Mouse (Mus musculus): ENCODE data around the gene Ogdhl.
A peak's percentile ranks its signal among the peaks of the same experiment; 100 is the strongest.
"Not testable (repeated sequence)": the region's sequence is repeated elsewhere in the genome, so short reads cannot be mapped to it uniquely, and the experiment has no call there.

Gene Ogdhl

GRCm38 (mm10) chr14:32321732-32322685 lies at the start of gene Ogdhl:
TSS of gene Ogdhl (plus strand) at chr14:32322019.
- DNase-seq, result peak; percentile 16 to 26

GRCm38 (mm10) chr14:32301622-32302021 lies 20.2 kb upstream of the Ogdhl start:
- no peak for DNase-seq

- no peak for DNase-seq
Observed at GRCm38 (mm10) chr14:32302423-32302822, 19.4 kb upstream of the Ogdhl start.

GRCm38 (mm10) chr14:32304921-32305320 lies 16.9 kb upstream of the Ogdhl start:
- no peak for DNase-seq

- DNase-seq, result peak in 1 of 2 experiments; percentile 6
Observed at GRCm38 (mm10) chr14:32309876-32310275, 11.9 kb upstream of the Ogdhl start.

GRCm38 (mm10) chr14:32311381-32312035 lies 10.3 kb upstream of the Ogdhl start:
- no peak for DNase-seq

GRCm38 (mm10) chr14:32317822-32318221 lies 4.0 kb upstream of the Ogdhl start:
- DNase-seq, result no peak

- no peak for DNase-seq
Observed at GRCm38 (mm10) chr14:32323221-32323620, 1.4 kb downstream of the Ogdhl start.

- DNase-seq, result no peak
Observed at GRCm38 (mm10) chr14:32327366-32327765, 5.5 kb downstream of the Ogdhl start.

GRCm38 (mm10) chr14:32332515-32333445 lies 11.0 kb downstream of the Ogdhl start:
- DNase-seq, result no peak

- no peak for DNase-seq
Observed at GRCm38 (mm10) chr14:32336021-32336420, 14.2 kb downstream of the Ogdhl start.

- no peak for DNase-seq
Observed at GRCm38 (mm10) chr14:32336547-32336946, 14.7 kb downstream of the Ogdhl start.

GRCm38 (mm10) chr14:32341823-32342222 lies 20.0 kb downstream of the Ogdhl start:
- DNase-seq, result no peak

- no peak for DNase-seq
Observed at GRCm38 (mm10) chr14:32344176-32344575, 22.4 kb downstream of the Ogdhl start.

- no peak for DNase-seq
Observed at GRCm38 (mm10) chr14:32344694-32345093, 22.9 kb downstream of the Ogdhl start.

GRCm38 (mm10) chr14:32347307-32347706 lies 25.5 kb downstream of the Ogdhl start:
- no peak for DNase-seq

GRCm38 (mm10) chr14:32351181-32351920 lies 29.5 kb downstream of the Ogdhl start:
- not testable (repeated sequence) for DNase-seq

- DNase-seq, result no peak
Observed at GRCm38 (mm10) chr14:32364359-32364758, 42.5 kb downstream of the Ogdhl start.

GRCm38 (mm10) chr14:32369756-32370155 lies 47.9 kb downstream of the Ogdhl start:
- DNase-seq, result no peak

- DNase-seq, result no peak
Observed at GRCm38 (mm10) chr14:32372510-32372909, 50.7 kb downstream of the Ogdhl start.

GRCm38 (mm10) chr14:32379395-32380098 lies 57.7 kb downstream of the Ogdhl start:
- DNase-seq, result no peak

All from thymus, adult 18-20 months (tissue).